Mouse (Mus musculus): ENCODE data around the gene Keap1. TPM values are rescaled to one million over a fixed set of nuclear protein-coding genes. Genes with fewer than 3 reads are reported as not detected.

The Keap1 gene
- 68.0 and 69.9 TPM in 2 replicates for polyA plus RNA-seq (2015; fragmentation: Nextera tagmentation; extraction: Ambion mirVana)

DNA sequence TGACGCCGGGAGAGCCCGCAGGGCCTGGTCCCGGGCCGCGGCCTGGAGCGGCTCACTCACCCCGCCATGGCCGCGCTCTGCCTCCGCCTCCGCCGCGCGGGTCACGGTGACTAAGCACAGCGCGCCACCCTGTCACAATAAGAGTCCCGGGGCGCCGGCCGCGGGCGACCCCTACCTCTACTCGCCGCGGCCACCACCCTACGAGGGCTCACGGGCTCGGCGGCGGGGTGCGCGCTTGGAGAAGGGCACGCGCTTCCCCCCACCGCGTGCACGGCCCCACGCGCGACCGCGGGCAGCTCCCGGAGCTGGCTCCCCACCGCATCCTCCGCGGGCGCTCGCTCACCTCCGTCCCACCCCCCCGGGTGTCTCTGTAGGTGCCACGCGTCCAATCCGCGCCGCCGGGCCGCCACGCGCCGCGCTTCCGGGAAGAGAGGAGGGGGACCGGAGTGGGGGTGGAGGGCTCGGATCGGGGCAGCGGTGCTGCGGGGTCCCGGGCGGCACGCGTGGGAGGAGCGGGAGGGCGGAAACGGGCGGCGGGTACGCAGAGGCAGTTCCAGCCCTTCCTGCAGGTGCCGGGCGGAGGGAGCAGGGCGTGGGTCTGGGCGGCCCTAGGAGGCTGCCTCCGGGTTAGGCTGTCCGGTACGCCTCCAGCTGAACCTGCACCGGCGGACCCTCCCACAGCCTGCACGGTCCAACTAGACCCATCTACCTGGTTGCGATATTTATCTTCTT lies at the start of gene Keap1:
Gene Keap1 (minus strand): TSS at position 629 of the 732 bp plus-strand sequence.
- Histone ChIP-seq H3K4me2 (ENCODE audit: low read length) (peak within 1 kb of the TSS; percentile 78), H3K4me1 (ENCODE audit: control insufficient read depth, insufficient read depth, low read length) (peaks cover 17% of the 10 kb centered on the region), H3K36me3 (ENCODE audit: control insufficient read depth, insufficient read depth, low read length) (peaks cover 3% of the 10 kb centered on the region; the same call in 1 of the 2 replicates), H3K4me3 (ENCODE audit: low read depth, low read length) (peak within 1 kb of the TSS; percentile 82), H3K9me3 (replicated peaks; ENCODE audit: control insufficient read depth, low read length, poor library complexity, severe bottlenecking) (no peaks in the 10 kb centered on the region), H3K27ac (ENCODE audit: low read length) (peak within 1 kb of the TSS; percentile 90), H3K27me3 (ENCODE audit: control insufficient read depth, insufficient read depth, low read depth, low read length) (peaks cover 13% of the 10 kb centered on the region), H3K9ac (ENCODE audit: low read depth, low read length) (peak within 1 kb of the TSS; percentile 99)
- peak; percentile 81 for ATAC-seq
- WGBS, result under 1% methylated on average over 62 of the region's 90 CpGs

DNA sequence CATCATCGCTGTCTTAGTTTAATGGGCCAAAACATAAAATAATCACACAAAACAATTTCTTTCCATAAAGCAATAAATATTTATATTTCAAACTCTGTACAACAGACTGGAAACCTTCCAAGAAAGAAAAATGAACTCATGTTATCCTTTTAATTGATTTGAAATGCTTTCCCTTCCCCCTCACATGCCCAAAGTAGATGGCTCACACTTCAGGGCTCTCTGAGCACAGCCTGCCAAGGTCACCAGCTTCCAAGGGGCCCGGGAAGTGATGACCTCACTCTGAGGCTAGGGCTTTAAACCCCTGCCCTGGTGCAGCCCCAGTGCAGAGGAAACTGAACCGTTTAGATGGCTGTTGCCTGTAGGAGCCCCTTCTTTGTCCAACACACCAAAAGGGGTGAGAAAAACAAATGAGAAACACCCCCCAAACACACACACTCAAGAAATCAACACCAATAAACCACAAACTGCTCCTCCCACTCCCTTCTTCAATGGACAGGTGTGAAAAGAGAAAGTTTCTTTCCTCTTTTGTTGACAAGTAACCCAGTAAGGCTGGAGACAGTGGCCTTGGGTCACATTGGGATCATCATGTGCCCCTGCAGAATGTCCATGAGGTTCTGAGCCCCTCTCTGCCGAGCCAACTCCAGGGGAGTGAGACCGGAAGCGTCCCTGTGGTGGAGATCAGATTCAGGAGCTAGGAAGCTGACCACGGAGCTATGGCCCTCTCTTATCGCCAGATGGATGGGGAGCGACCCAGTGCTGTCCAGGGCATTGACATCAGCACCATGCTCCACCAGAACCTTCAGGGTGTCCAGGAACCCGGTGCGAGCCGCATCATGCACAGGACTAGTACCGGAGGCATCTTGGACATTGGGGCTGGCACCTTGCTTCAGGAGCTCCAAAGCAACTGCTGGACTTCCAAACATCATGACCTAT lies 49.5 kb upstream of the Keap1 start:
- WGBS, result 82% methylated on average over 13 of the region's 13 CpGs
- Histone ChIP-seq H3K4me1 (ENCODE audit: control insufficient read depth, insufficient read depth, low read length) (peaks cover 29% of the 10 kb centered on the region), H3K27me3 (ENCODE audit: control insufficient read depth, insufficient read depth, low read depth, low read length) (no peaks in the 10 kb centered on the region), H3K9ac (ENCODE audit: low read depth, low read length) (peak overlapping the region; percentile 81), H3K4me2 (ENCODE audit: low read length) (peak overlapping the region; percentile 90), H3K36me3 (ENCODE audit: control insufficient read depth, insufficient read depth, low read length) (0 out of 2 replicates have a peak, but pooled peaks cover 6% of the 10 kb centered on the region), H3K4me3 (ENCODE audit: low read depth, low read length) (peak overlapping the region; percentile 74), H3K9me3 (replicated peaks; ENCODE audit: control insufficient read depth, low read length, poor library complexity, severe bottlenecking) (no peaks in the 10 kb centered on the region), H3K27ac (ENCODE audit: low read length) (peak overlapping the region; percentile 91)
- no peak for ATAC-seq

DNA sequence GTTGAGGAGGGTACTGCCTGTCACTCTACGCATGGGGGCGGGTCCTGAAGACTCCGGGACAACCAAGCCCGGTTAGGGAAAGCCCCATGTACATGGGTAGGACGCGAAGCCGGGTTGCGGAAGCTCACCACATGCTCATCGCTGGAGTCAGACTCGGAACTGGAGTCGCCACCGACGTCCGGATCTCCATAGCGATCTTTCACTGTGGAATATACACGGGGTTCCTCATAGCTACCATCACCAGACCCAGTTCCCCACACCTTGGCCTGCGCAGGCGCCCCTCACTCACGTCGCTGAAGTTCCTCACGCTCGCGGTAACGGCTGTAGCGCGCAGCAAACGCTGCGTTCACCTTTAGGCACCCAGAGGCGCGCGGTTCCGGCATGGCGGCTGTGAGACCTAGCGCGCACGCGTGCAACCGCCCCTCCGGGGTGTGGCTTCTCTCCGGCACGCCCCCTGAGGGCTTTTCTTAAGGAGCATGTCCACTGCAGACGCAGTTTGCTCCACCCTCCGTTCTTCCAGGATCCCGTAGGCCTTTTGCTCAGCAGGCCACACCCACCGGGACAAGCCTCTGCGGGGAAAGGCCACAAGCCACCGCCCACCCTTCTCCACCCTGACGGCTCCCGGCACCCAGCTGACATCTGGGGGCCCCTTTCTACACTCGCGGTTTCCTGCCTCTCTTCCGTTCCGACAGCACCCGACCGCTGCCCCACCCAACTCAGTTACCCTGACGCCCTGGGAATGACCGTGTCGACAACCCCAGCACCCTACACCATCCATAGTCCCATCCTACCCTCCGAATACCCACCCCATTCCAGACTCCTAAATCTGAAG lies 48.6 kb upstream of the Keap1 start, which contains the start of gene Kri1:
Gene Kri1 (minus strand): TSS at position 399 of the 832 bp plus-strand sequence.
- Histone ChIP-seq H3K4me3 (ENCODE audit: low read depth, low read length) (peak within 1 kb of the TSS; percentile 74), H3K27ac (ENCODE audit: low read length) (peak within 1 kb of the TSS; percentile 91), H3K9ac (ENCODE audit: low read depth, low read length) (peak within 1 kb of the TSS; percentile 81), H3K4me2 (ENCODE audit: low read length) (peak within 1 kb of the TSS; percentile 90), H3K36me3 (ENCODE audit: control insufficient read depth, insufficient read depth, low read length) (peaks cover 9% of the 10 kb centered on the region; the same call in 1 of the 2 replicates), H3K9me3 (replicated peaks; ENCODE audit: control insufficient read depth, low read length, poor library complexity, severe bottlenecking) (no peaks in the 10 kb centered on the region), H3K27me3 (ENCODE audit: control insufficient read depth, insufficient read depth, low read depth, low read length) (no peaks in the 10 kb centered on the region), H3K4me1 (ENCODE audit: control insufficient read depth, insufficient read depth, low read length) (peaks cover 29% of the 10 kb centered on the region)
- ATAC-seq, result peak; percentile 79
- under 1% methylated on average over 59 of the region's 59 CpGs for WGBS

DNA sequence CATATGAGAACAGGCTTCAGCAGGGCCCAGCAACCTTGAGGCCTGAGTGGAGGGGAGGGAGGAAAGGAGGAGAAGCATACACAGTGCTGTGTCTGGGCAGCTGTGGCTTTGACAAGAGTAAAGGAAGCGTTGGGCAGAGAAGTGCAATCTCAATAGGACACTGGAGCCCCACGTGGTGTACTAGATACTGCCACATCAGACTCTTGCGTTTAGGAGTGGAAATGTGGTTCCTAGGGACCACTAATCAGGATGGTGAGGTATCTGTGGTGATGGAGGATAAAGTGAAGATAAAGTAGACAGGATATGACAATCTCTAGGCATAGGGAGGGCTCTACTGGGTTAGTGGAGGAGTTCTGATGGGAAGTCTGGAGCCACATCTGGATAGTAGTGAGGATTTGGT lies 47.6 kb upstream of the Keap1 start:
- no peak for ATAC-seq
- peaks cover 29% of the 10 kb centered on the region for H3K4me1 ChIP-seq (ENCODE audit: control insufficient read depth, insufficient read depth, low read length)
- WGBS, result 78% methylated on average over 3 of the region's 3 CpGs
- H3K36me3 ChIP-seq (ENCODE audit: control insufficient read depth, insufficient read depth, low read length), result peaks cover 16% of the 10 kb centered on the region; the same call in 1 of the 2 replicates
- no peak overlapping the region for H3K27ac ChIP-seq (ENCODE audit: low read length)
- no peaks in the 10 kb centered on the region for H3K27me3 ChIP-seq (ENCODE audit: control insufficient read depth, insufficient read depth, low read depth, low read length)
- H3K9me3 ChIP-seq (replicated peaks; ENCODE audit: control insufficient read depth, low read length, poor library complexity, severe bottlenecking), result no peaks in the 10 kb centered on the region
- peak overlapping the region; percentile 90 for H3K4me2 ChIP-seq (ENCODE audit: low read length)
- H3K9ac ChIP-seq (ENCODE audit: low read depth, low read length), result peak overlapping the region; percentile 81; the same call in 1 of the 2 replicates
- H3K4me3 ChIP-seq (ENCODE audit: low read depth, low read length), result peak overlapping the region; percentile 74

DNA sequence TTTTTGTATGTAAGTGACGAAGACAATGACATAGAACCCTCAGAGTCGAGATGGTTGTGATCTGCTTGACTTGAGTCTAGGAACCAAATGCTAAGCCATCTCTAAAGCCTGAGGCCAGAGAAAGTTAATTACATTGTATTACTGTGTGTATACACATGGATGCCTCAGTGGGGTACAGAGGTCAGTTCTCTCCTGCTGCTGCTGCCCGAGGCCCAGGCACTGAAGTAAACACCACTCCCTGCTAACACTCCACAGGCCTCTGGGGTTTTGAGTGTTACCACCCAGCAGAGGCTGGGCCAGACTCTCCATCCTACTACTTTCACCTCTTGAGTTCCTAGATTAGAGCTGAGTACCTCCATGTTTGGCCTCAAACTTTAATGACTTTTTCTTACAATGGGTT lies 44.8 kb upstream of the Keap1 start:
- Histone ChIP-seq H3K27me3 (ENCODE audit: control insufficient read depth, insufficient read depth, low read depth, low read length) (no peaks in the 10 kb centered on the region), H3K4me2 (ENCODE audit: low read length) (no peak overlapping the region), H3K4me3 (ENCODE audit: low read depth, low read length) (no peak overlapping the region), H3K36me3 (ENCODE audit: control insufficient read depth, insufficient read depth, low read length) (peaks cover 35% of the 10 kb centered on the region), H3K4me1 (ENCODE audit: control insufficient read depth, insufficient read depth, low read length) (peaks cover 19% of the 10 kb centered on the region), H3K27ac (ENCODE audit: low read length) (no peak overlapping the region), H3K9ac (ENCODE audit: low read depth, low read length) (no peak overlapping the region), H3K9me3 (replicated peaks; ENCODE audit: control insufficient read depth, low read length, poor library complexity, severe bottlenecking) (no peaks in the 10 kb centered on the region)
- no peak for ATAC-seq
- 84% methylated on average over 3 of the region's 3 CpGs for WGBS

DNA sequence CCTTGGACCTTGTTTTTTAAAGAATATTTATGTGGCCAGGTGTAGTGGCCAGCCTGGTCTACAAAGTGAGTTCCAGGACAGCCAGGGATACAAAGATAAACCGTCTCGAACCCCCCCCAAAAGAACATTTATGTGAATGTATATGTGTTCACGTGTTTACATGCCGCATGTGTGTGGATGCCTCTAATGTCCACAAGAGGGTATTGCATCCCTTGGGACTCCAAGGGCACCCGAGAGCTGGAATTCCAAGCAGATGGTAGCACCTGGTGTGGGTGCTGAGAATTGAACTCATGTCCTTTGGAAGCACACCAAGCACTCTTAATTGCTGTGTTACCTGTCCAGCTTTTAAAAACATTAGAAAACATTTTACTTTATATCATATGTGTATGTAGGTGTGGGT lies 44.4 kb upstream of the Keap1 start:
- Histone ChIP-seq H3K9ac (ENCODE audit: low read depth, low read length) (no peak overlapping the region), H3K9me3 (replicated peaks; ENCODE audit: control insufficient read depth, low read length, poor library complexity, severe bottlenecking) (no peaks in the 10 kb centered on the region), H3K27me3 (ENCODE audit: control insufficient read depth, insufficient read depth, low read depth, low read length) (no peaks in the 10 kb centered on the region), H3K36me3 (ENCODE audit: control insufficient read depth, insufficient read depth, low read length) (peaks cover 36% of the 10 kb centered on the region), H3K27ac (ENCODE audit: low read length) (no peak overlapping the region), H3K4me3 (ENCODE audit: low read depth, low read length) (no peak overlapping the region), H3K4me2 (ENCODE audit: low read length) (no peak overlapping the region), H3K4me1 (ENCODE audit: control insufficient read depth, insufficient read depth, low read length) (peaks cover 15% of the 10 kb centered on the region)
- WGBS, result 90% methylated on average over 5 of the region's 5 CpGs
- no peak for ATAC-seq

DNA sequence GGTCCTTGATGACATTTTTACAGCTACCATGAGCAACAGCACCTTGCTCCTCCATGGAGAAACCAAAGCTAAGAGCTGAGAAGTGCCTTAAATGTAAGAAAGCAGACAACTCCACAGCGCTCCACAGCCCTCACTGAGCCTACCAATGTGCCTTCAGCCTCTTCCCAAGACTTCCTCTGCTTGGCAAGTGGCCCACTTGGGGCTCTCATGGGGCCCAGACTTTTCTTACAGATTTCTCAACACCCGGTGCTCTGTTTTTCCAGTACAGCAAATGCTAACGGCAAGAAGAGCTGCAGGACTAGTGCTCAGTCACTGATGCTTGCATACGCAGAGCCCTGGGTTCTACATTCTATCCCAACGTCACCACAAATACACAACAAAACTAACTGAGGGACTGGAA lies 38.6 kb upstream of the Keap1 start:
- ATAC-seq, result no peak
- Histone ChIP-seq H3K4me2 (ENCODE audit: low read length) (no peak overlapping the region), H3K27me3 (ENCODE audit: control insufficient read depth, insufficient read depth, low read depth, low read length) (no peaks in the 10 kb centered on the region), H3K9me3 (replicated peaks; ENCODE audit: control insufficient read depth, low read length, poor library complexity, severe bottlenecking) (no peaks in the 10 kb centered on the region), H3K27ac (ENCODE audit: low read length) (no peak overlapping the region), H3K4me3 (ENCODE audit: low read depth, low read length) (no peak overlapping the region), H3K9ac (ENCODE audit: low read depth, low read length) (no peak overlapping the region), H3K36me3 (ENCODE audit: control insufficient read depth, insufficient read depth, low read length) (peaks cover 51% of the 10 kb centered on the region), H3K4me1 (ENCODE audit: control insufficient read depth, insufficient read depth, low read length) (no peaks in the 10 kb centered on the region)
- 94% methylated on average over 5 of the region's 5 CpGs for WGBS

DNA sequence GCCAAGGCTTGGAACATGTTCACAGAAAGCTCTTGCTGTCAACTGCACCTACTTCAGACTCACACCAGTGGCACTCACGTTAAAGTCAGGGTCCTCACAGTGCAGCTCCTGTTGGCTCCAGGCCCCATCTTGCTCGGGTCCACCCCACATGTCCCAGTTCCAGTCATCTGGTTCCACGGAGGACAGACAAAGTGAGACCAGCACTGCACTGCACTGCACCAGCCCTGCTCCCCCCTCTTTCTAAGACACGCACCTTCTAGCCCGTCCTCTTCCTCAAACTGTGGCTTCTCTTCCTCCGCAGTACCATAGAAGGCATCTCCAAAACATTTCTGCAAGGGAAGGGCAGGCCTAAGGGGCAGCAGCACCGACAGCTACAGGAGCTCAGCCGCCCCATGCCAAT lies 37.1 kb upstream of the Keap1 start:
- WGBS, result 89% methylated on average over 8 of the region's 8 CpGs
- no peak overlapping the region for H3K9ac ChIP-seq (ENCODE audit: low read depth, low read length)
- no peak overlapping the region for H3K4me3 ChIP-seq (ENCODE audit: low read depth, low read length)
- ATAC-seq, result no peak
- no peaks in the 10 kb centered on the region for H3K9me3 ChIP-seq (replicated peaks; ENCODE audit: control insufficient read depth, low read length, poor library complexity, severe bottlenecking)
- H3K36me3 ChIP-seq (ENCODE audit: control insufficient read depth, insufficient read depth, low read length), result peaks cover 55% of the 10 kb centered on the region
- H3K27ac ChIP-seq (ENCODE audit: low read length), result no peak overlapping the region
- H3K4me1 ChIP-seq (ENCODE audit: control insufficient read depth, insufficient read depth, low read length), result no peaks in the 10 kb centered on the region
- H3K27me3 ChIP-seq (ENCODE audit: control insufficient read depth, insufficient read depth, low read depth, low read length), result no peaks in the 10 kb centered on the region
- no peak overlapping the region for H3K4me2 ChIP-seq (ENCODE audit: low read length)
